Mouse (Mus musculus): ENCODE results near the gene Agfg1.

Agfg1 gene

GRCm38 (mm10) chr1:82839296-82839613 lies at the start of gene Agfg1:
Agfg1 (plus strand) TSS chr1:82839483.
- peak; percentile 97 for DNase-seq

- no peak for DNase-seq
Measured at GRCm38 (mm10) chr1:82791105-82791504, 48.2 kb upstream of the Agfg1 start.

- no peak for DNase-seq
Measured at GRCm38 (mm10) chr1:82792238-82792637, 47.0 kb upstream of the Agfg1 start.

GRCm38 (mm10) chr1:82793110-82793509 lies 46.2 kb upstream of the Agfg1 start:
- no peak for DNase-seq

- DNase-seq: no peak
Measured at GRCm38 (mm10) chr1:82793986-82794385, 45.3 kb upstream of the Agfg1 start.

- no peak for DNase-seq
Measured at GRCm38 (mm10) chr1:82795211-82795610, 44.1 kb upstream of the Agfg1 start.

GRCm38 (mm10) chr1:82795702-82796443 lies 43.4 kb upstream of the Agfg1 start:
- DNase-seq: no peak

GRCm38 (mm10) chr1:82797088-82797487 lies 42.2 kb upstream of the Agfg1 start:
- DNase-seq: no peak

GRCm38 (mm10) chr1:82798304-82798703 lies 41.0 kb upstream of the Agfg1 start:
- no peak for DNase-seq

- no peak for DNase-seq
Measured at GRCm38 (mm10) chr1:82798922-82799321, 40.4 kb upstream of the Agfg1 start.

- DNase-seq: no peak
Measured at GRCm38 (mm10) chr1:82801105-82801783, 38.0 kb upstream of the Agfg1 start.

- no peak for DNase-seq
Measured at GRCm38 (mm10) chr1:82803608-82804007, 35.7 kb upstream of the Agfg1 start.

- DNase-seq: no peak
Measured at GRCm38 (mm10) chr1:82804059-82804458, 35.2 kb upstream of the Agfg1 start.

GRCm38 (mm10) chr1:82806391-82806790 lies 32.9 kb upstream of the Agfg1 start:
- DNase-seq: no peak

- no peak for DNase-seq
Measured at GRCm38 (mm10) chr1:82807206-82807605, 32.1 kb upstream of the Agfg1 start.

- no peak for DNase-seq
Measured at GRCm38 (mm10) chr1:82808564-82808963, 30.7 kb upstream of the Agfg1 start.

GRCm38 (mm10) chr1:82811766-82812165 lies 27.5 kb upstream of the Agfg1 start:
- DNase-seq: no peak

GRCm38 (mm10) chr1:82815941-82816716 lies 23.2 kb upstream of the Agfg1 start:
- no peak for DNase-seq

GRCm38 (mm10) chr1:82819366-82819765 lies 19.9 kb upstream of the Agfg1 start:
- DNase-seq: no peak

GRCm38 (mm10) chr1:82820179-82820578 lies 19.1 kb upstream of the Agfg1 start:
- DNase-seq: no peak

GRCm38 (mm10) chr1:82820626-82821186 lies 18.6 kb upstream of the Agfg1 start:
- DNase-seq: no peak

GRCm38 (mm10) chr1:82821846-82822245 lies 17.4 kb upstream of the Agfg1 start:
- DNase-seq: no peak

GRCm38 (mm10) chr1:82824147-82824546 lies 15.1 kb upstream of the Agfg1 start:
- DNase-seq: no peak

GRCm38 (mm10) chr1:82825256-82825655 lies 14.0 kb upstream of the Agfg1 start:
- no peak for DNase-seq

All from retina, postnatal 1 day (tissue).